Mouse (Mus musculus) lung, postnatal 0 days (tissue): ENCODE measurements around the gene Adamts17. TPM values are rescaled to one million over a fixed set of nuclear protein-coding genes. Genes with fewer than 3 reads are reported as not detected.

Experiments
- ATAC-seq: fragments of 200-750 bp; cut with Nextera tagmentation; 2 replicates; pipeline ENCODE4 v1.8.0; 2017; ENCODE audit warnings: moderate library complexity
- DNase-seq: peaks from one replicate; pipeline ENCODE4 v3.0.0-alpha.2; 2016; ENCODE audit warnings: low spot score
- H3K27ac ChIP-seq: fragments of 300-500 bp; sonication (generic); 2 replicates; pipeline ENCODE4 v1.5.1; 2014; ENCODE audit warnings: antibody characterized with exemption, mild to moderate bottlenecking, low read length, mixed read lengths
- H3K27me3 ChIP-seq: fragments of 300-500 bp; sonication (generic); replicated peaks from 2 replicates; pipeline ENCODE4 v1.6.1; 2014; ENCODE audit warnings: low read length, mixed read lengths; ENCODE audit not compliant: insufficient read depth
- H3K36me3 ChIP-seq: fragments of 300-500 bp; sonication (generic); 2 replicates; pipeline ENCODE4 v1.6.1; 2014; ENCODE audit warnings: low read length, mixed read lengths; ENCODE audit not compliant: insufficient read depth
- H3K4me1 ChIP-seq: fragments of 300-500 bp; sonication (generic); 2 replicates; pipeline ENCODE4 v1.6.1; 2014; ENCODE audit warnings: antibody characterized with exemption, low read depth, low read length, mixed read lengths; ENCODE audit not compliant: insufficient read depth
- H3K4me2 ChIP-seq: fragments of 300-500 bp; sonication (generic); replicated peaks from 2 replicates; pipeline ENCODE4 v1.6.1; 2014; ENCODE audit warnings: low read depth, mild to moderate bottlenecking, low read length, moderate library complexity, mixed read lengths
- H3K4me3 ChIP-seq: fragments of 300-500 bp; sonication (generic); 2 replicates; pipeline ENCODE4 v1.5.1; 2014; ENCODE audit warnings: low read depth, low read length
- H3K9ac ChIP-seq: fragments of 300-500 bp; sonication (generic); replicated peaks from 2 replicates; pipeline ENCODE4 v1.6.1; 2014; ENCODE audit warnings: low read depth, mild to moderate bottlenecking
- H3K9me3 ChIP-seq: fragments of 300-500 bp; sonication (generic); 2 replicates; pipeline ENCODE4 v1.6.1; 2016; ENCODE audit warnings: low read length, mixed read lengths
- CTCF ChIP-seq: IDR thresholded peaks from 2 replicates; pipeline ENCODE4 v1.5.1; 2016; ENCODE audit warnings: antibody characterized with exemption, mild to moderate bottlenecking
- EP300 ChIP-seq: IDR thresholded peaks from 2 replicates; pipeline ENCODE4 v1.6.1; 2016; ENCODE audit warnings: antibody characterized with exemption, mild to moderate bottlenecking, control low read depth
- WGBS: fragments of 180-500 bp; shearing (Covaris S2); extraction: QIAGEN DNeasy Blood & Tissue Kit; methylation state at CpG from one replicate; pipeline ENCODE4 v1.1.7; 2014; 5-methylcytosine and 5-hydroxymethylcytosine counted together
- polyA plus RNA-seq: library from polyadenylated mRNA; unstranded; fragments of >200 nt; fragmentation: Nextera tagmentation; extraction: Ambion mirVana; gene quantifications from 2 replicates; pipeline ENCODE4 v1.2.1, GENCODE M21; 2015

Adamts17 gene
- polyA plus RNA-seq, 1 experiment from 2014 or later, result 14.5 TPM

- Histone ChIP-seq H3K4me3 (no peak overlapping the region), H3K27ac (peak overlapping the region; percentile 20; the same call in 1 of the 2 replicates), H3K9ac (no peak overlapping the region), H3K36me3 (no peaks in the 10 kb centered on the region), H3K4me1 (no peaks in the 10 kb centered on the region; the same call in 1 of the 2 replicates), H3K9me3 (no peaks in the 10 kb centered on the region), H3K27me3 (no peaks in the 10 kb centered on the region), H3K4me2 (no peak overlapping the region)
- DNase-seq (peak; percentile 82), ATAC-seq (peak; percentile 68)
- TF ChIP-seq EP300 (peak; percentile 68; the same call in 1 of the 2 replicates), CTCF (no peak)
- 39% methylated on average over 3 of the region's 3 CpGs for WGBS
Observed at GRCm38 (mm10) chr7:66989357-66990045, 150.0 kb downstream of the Adamts17 start.

- Histone ChIP-seq H3K4me2 (no peak overlapping the region), H3K4me1 (no peaks in the 10 kb centered on the region), H3K4me3 (no peak overlapping the region), H3K27me3 (no peaks in the 10 kb centered on the region), H3K36me3 (no peaks in the 10 kb centered on the region), H3K9me3 (no peaks in the 10 kb centered on the region), H3K27ac (no peak overlapping the region), H3K9ac (no peak overlapping the region)
- 78% methylated on average over 6 of the region's 6 CpGs for WGBS
- no peak for ATAC-seq
- TF ChIP-seq CTCF (no peak), EP300 (no peak)
- no peak for DNase-seq
Observed at GRCm38 (mm10) chr7:66998821-66999220, 159.3 kb downstream of the Adamts17 start.

GRCm38 (mm10) chr7:67003648-67004047 is 164.1 kb downstream of the Adamts17 start:
- H3K4me1 ChIP-seq, result no peaks in the 10 kb centered on the region
- H3K27me3 ChIP-seq, result no peaks in the 10 kb centered on the region
- 24% methylated on average over 1 of the region's 1 CpGs for WGBS
- no peak for DNase-seq
- no peak overlapping the region for H3K4me3 ChIP-seq
- no peak overlapping the region for H3K27ac ChIP-seq
- H3K36me3 ChIP-seq, result no peaks in the 10 kb centered on the region
- no peak for ATAC-seq
- no peak overlapping the region for H3K9ac ChIP-seq
- TF ChIP-seq EP300 (no peak), CTCF (no peak)
- H3K9me3 ChIP-seq, result no peaks in the 10 kb centered on the region
- no peak overlapping the region for H3K4me2 ChIP-seq

DNA sequence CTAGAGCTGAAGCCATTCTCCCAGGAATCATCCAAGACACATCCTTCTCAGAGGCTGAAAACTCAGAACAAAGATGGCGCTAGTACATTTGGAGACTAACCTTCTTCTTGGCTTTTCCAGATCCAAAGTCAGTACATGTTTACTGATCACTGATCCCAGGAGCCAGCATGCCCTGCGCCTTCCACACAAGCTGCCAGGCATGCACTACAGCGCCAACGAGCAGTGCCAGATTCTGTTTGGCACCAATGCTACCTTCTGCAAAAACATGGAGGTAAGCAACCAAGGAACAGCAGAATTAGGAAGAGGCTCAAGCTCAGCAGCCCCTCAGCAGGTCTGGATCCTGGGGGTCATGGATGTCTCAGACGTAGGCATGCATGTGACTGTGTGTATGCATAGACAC is 164.7 kb downstream of the Adamts17 start:
- Histone ChIP-seq H3K9me3 (no peaks in the 10 kb centered on the region), H3K4me3 (no peak overlapping the region), H3K27ac (no peak overlapping the region), H3K9ac (no peak overlapping the region), H3K4me1 (no peaks in the 10 kb centered on the region), H3K4me2 (no peak overlapping the region), H3K27me3 (no peaks in the 10 kb centered on the region), H3K36me3 (no peaks in the 10 kb centered on the region)
- TF ChIP-seq EP300, result no peak
- no peak for TF ChIP-seq CTCF
- DNase-seq (no peak), ATAC-seq (no peak)
- 91% methylated on average over 5 of the region's 5 CpGs for WGBS

DNA sequence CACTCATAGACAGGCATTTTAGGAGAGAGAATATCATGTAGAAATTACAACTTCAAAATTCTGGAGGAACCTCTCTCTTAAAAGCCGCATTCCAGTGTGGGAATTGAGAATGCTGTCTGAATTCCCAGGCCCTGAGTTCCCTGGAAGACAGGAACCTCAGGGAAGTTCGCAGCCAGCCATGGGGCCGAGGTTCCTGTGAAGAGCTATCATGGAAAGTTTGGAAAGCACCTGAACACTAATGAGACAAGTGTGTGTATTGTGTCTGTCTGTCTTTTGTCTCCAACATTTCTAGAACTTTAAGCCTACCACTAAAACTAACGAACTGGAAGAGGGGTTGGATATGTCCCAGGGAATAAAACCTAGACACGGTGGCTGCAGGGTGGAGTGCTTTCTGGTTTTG is 170.3 kb downstream of the Adamts17 start:
- WGBS, result 80% methylated on average over 5 of the region's 5 CpGs
- no peaks in the 10 kb centered on the region for H3K27me3 ChIP-seq

GRCm38 (mm10) chr7:67012011-67012751 is 172.6 kb downstream of the Adamts17 start:
- TF ChIP-seq CTCF, result no peak
- TF ChIP-seq EP300, result no peak
- Histone ChIP-seq H3K4me3 (no peak overlapping the region), H3K9ac (no peak overlapping the region), H3K27ac (no peak overlapping the region), H3K36me3 (no peaks in the 10 kb centered on the region), H3K4me1 (peaks cover 3% of the 10 kb centered on the region; the same call in 1 of the 2 replicates), H3K9me3 (no peaks in the 10 kb centered on the region), H3K27me3 (no peaks in the 10 kb centered on the region), H3K4me2 (no peak overlapping the region)
- WGBS, result 58% methylated on average over 12 of the region's 12 CpGs
- no peak for DNase-seq
- peak; percentile 23; the same call in 1 of the 2 replicates for ATAC-seq

More for the DNA sequence above, 170.3 kb downstream of the Adamts17 start:
- Histone ChIP-seq H3K27ac (no peak overlapping the region), H3K4me1 (peaks cover 3% of the 10 kb centered on the region; the same call in 1 of the 2 replicates), H3K9ac (no peak overlapping the region), H3K9me3 (no peaks in the 10 kb centered on the region), H3K4me3 (no peak overlapping the region), H3K4me2 (no peak overlapping the region), H3K36me3 (no peaks in the 10 kb centered on the region)
- no peak for TF ChIP-seq CTCF
- TF ChIP-seq EP300, result no peak
- DNase-seq (no peak), ATAC-seq (no peak)
